In the genomic region with DNA sequence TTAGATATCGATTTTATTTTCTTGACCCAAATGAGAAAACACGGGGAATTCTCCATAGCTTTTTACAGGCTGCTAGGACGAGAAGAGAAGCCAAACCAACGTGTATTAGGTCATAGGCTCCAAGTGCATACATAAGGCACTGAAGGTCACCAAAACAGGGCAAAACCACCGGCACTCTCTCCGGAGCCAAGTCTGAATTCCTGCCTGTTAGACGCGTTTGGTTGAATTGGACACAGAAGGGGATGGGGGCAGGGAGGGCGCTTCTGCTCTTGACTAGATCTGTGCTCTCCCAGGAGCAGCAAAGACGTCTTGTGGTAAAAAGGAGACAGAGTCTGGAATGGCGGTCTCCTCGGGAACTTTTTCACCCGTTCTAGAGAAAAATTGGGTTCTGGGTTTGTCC, we compare ENCODE assay signal across 15 mouse cellular contexts. TPM values are rescaled to one million over a fixed set of nuclear protein-coding genes. Genes with fewer than 3 reads are reported as not detected.
DNase-seq lines count a peak whose midpoint lies in the region; ATAC-seq and TF ChIP-seq lines count a peak whose summit lies in the region.
"Had no signal": no experiment of that assay in that cellular context is flagged by ENCODE, and none has a peak within 500 bp of the region (broad histone marks: within the 10 kb centered on the region; RNA-seq: fewer than 3 reads in every experiment).

No protein-coding gene starts in this region.

- peak overlapping the region; percentile 44; the same call in 1 of the 2 replicates for H3K27ac ChIP-seq in forebrain, embryonic 10.5 days
- H3K27ac ChIP-seq in forebrain, embryonic 12.5 days, result no peak overlapping the region
- peak overlapping the region; percentile 81 for H3K27ac ChIP-seq in embryonic facial prominence, embryonic 14.5 days (replicated peaks; ENCODE audit: low read depth, low read length)
- peak overlapping the region; percentile 66 for H3K27ac ChIP-seq in lung, postnatal 0 days (ENCODE audit: low read length)
- H3K27ac ChIP-seq in kidney, embryonic 16.5 days (ENCODE audit: low read length), result no peak overlapping the region
- H3K27ac ChIP-seq: kidney, postnatal 0 days had no signal

- no peaks in the 10 kb centered on the region for H3K9me3 ChIP-seq in forebrain, embryonic 10.5 days
- H3K9me3 ChIP-seq in forebrain, embryonic 12.5 days, result no peaks in the 10 kb centered on the region
- no peaks in the 10 kb centered on the region for H3K9me3 ChIP-seq in embryonic facial prominence, embryonic 14.5 days (ENCODE audit: control insufficient read depth, low read length)
- no peaks in the 10 kb centered on the region for H3K9me3 ChIP-seq in lung, postnatal 0 days (ENCODE audit: low read length)
- H3K9me3 ChIP-seq in kidney, embryonic 16.5 days (ENCODE audit: low read length), result no peaks in the 10 kb centered on the region

- no peak for DNase-seq in forebrain, embryonic 10.5 days (ENCODE audit: extremely low spot score, low spot score)
- peak; percentile 43 for DNase-seq in Muller cell, postnatal 12 days (ENCODE audit: inconsistent ontology term)
- DNase-seq in embryonic facial prominence, embryonic 14.5 days (ENCODE audit: low spot score), result no peak
- peak; percentile 64 for DNase-seq in lung, postnatal 0 days (ENCODE audit: low spot score)
- no peak for DNase-seq in kidney, adult 11 months
- DNase-seq: adrenal gland, postnatal 10 days; cerebellum, postnatal 25 days; heart, postnatal 10 days; left cerebral cortex, postnatal 4 days; lung, embryonic 14.5 days; midbrain, embryonic 14.5 days had no signal

- peaks cover 79% of the 10 kb centered on the region for H3K4me1 ChIP-seq in forebrain, embryonic 10.5 days
- H3K4me1 ChIP-seq in forebrain, embryonic 12.5 days, result peaks cover 32% of the 10 kb centered on the region
- H3K4me1 ChIP-seq in embryonic facial prominence, embryonic 14.5 days (ENCODE audit: control insufficient read depth, insufficient read depth, low read length), result peaks cover 40% of the 10 kb centered on the region
- no peaks in the 10 kb centered on the region; the same call in 1 of the 2 replicates for H3K4me1 ChIP-seq in lung, postnatal 0 days (ENCODE audit: insufficient read depth, low read depth, low read length)
- peaks cover 55% of the 10 kb centered on the region for H3K4me1 ChIP-seq in kidney, embryonic 16.5 days (ENCODE audit: insufficient read depth, low read length)

- TF ChIP-seq CTCF in lung, postnatal 0 days (IDR thresholded peaks at IDR 0.05), result no peak

- no peak overlapping the region for H3K9ac ChIP-seq in forebrain, embryonic 12.5 days
- H3K9ac ChIP-seq in embryonic facial prominence, embryonic 14.5 days (ENCODE audit: low read depth, low read length), result no peak overlapping the region
- H3K9ac ChIP-seq in lung, postnatal 0 days (replicated peaks; ENCODE audit: low read depth), result no peak overlapping the region
- no peak overlapping the region for H3K9ac ChIP-seq in kidney, embryonic 16.5 days (replicated peaks; ENCODE audit: low read length)
- H3K9ac ChIP-seq: lung, embryonic 14.5 days had no signal

- H3K4me3 ChIP-seq in forebrain, embryonic 10.5 days, result no peak overlapping the region
- H3K4me3 ChIP-seq in forebrain, embryonic 12.5 days (replicated peaks), result no peak overlapping the region
- H3K4me3 ChIP-seq in embryonic facial prominence, embryonic 14.5 days (ENCODE audit: low read depth, low read length), result no peak overlapping the region
- H3K4me3 ChIP-seq in lung, postnatal 0 days (ENCODE audit: low read depth, low read length), result no peak overlapping the region
- H3K4me3 ChIP-seq in kidney, embryonic 16.5 days (ENCODE audit: low read length), result no peak overlapping the region

- ATAC-seq in forebrain, embryonic 12.5 days (ENCODE audit: low FRiP score), result no peak
- no peak for ATAC-seq in embryonic facial prominence, embryonic 14.5 days (ENCODE audit: low read depth)
- ATAC-seq in lung, postnatal 0 days, result peak; percentile 47
- ATAC-seq in kidney, embryonic 16.5 days (ENCODE audit: low FRiP score, low TSS enrichment), result no peak
- ATAC-seq in megakaryocyte-erythroid progenitor cell, adult 5-6 weeks (replicated peaks; ENCODE audit: low FRiP score, low TSS enrichment, poor library complexity, severe bottlenecking), result no peak

- WGBS in forebrain, embryonic 10.5 days, result 46% methylated on average over 13 of the region's 13 CpGs
- WGBS in forebrain, embryonic 12.5 days, result 48% methylated on average over 13 of the region's 13 CpGs
- WGBS in embryonic facial prominence, embryonic 14.5 days, result 21% methylated on average over 13 of the region's 13 CpGs
- 30% methylated on average over 13 of the region's 13 CpGs for WGBS in lung, postnatal 0 days
- 32% methylated on average over 13 of the region's 13 CpGs for WGBS in kidney, embryonic 16.5 days

- no peaks in the 10 kb centered on the region for H3K36me3 ChIP-seq in forebrain, embryonic 10.5 days (replicated peaks)
- H3K36me3 ChIP-seq in forebrain, embryonic 12.5 days (replicated peaks), result no peaks in the 10 kb centered on the region
- no peaks in the 10 kb centered on the region for H3K36me3 ChIP-seq in embryonic facial prominence, embryonic 14.5 days (ENCODE audit: control insufficient read depth, insufficient read depth, low read length)
- H3K36me3 ChIP-seq in lung, postnatal 0 days (ENCODE audit: insufficient read depth, low read length), result no peaks in the 10 kb centered on the region
- H3K36me3 ChIP-seq in kidney, embryonic 16.5 days (ENCODE audit: insufficient read depth, low read length), result no peaks in the 10 kb centered on the region

- TF ChIP-seq EP300 in lung, postnatal 0 days (IDR thresholded peaks at IDR 0.05), result 0 out of 2 replicates have a peak, but pooled peaks have one; percentile 17

- H3K27me3 ChIP-seq in forebrain, embryonic 10.5 days (ENCODE audit: poor library complexity, severe bottlenecking), result peaks cover 52% of the 10 kb centered on the region
- H3K27me3 ChIP-seq in forebrain, embryonic 12.5 days, result peaks cover 25% of the 10 kb centered on the region
- H3K27me3 ChIP-seq in embryonic facial prominence, embryonic 14.5 days (replicated peaks; ENCODE audit: control insufficient read depth, insufficient read depth, low read length), result no peaks in the 10 kb centered on the region
- no peaks in the 10 kb centered on the region for H3K27me3 ChIP-seq in lung, postnatal 0 days (replicated peaks; ENCODE audit: insufficient read depth, low read length)
- peaks cover 2% of the 10 kb centered on the region; the same call in 1 of the 2 replicates for H3K27me3 ChIP-seq in kidney, embryonic 16.5 days (ENCODE audit: insufficient read depth, low read length)

- H3K4me2 ChIP-seq in forebrain, embryonic 12.5 days, result no peak overlapping the region
- H3K4me2 ChIP-seq in embryonic facial prominence, embryonic 14.5 days (ENCODE audit: low read depth, low read length), result peak overlapping the region; percentile 38
- H3K4me2 ChIP-seq in lung, postnatal 0 days (replicated peaks; ENCODE audit: low read depth, low read length), result peak overlapping the region; percentile 14; the same call in 1 of the 2 replicates
- H3K4me2 ChIP-seq in kidney, embryonic 16.5 days (replicated peaks; ENCODE audit: low read depth, low read length), result no peak overlapping the region
- H3K4me2 ChIP-seq: lung, embryonic 14.5 days had no signal

RNA-seq across cellular contexts. Expression of a gene that starts 6.1 kb away (rescaled TPM):
- polyA plus RNA-seq in forebrain, embryonic 10.5 days (2016; fragmentation: Nextera tagmentation; extraction: Ambion mirVana), result 18.0 and 24.2 TPM in 2 replicates
- 7.8 and 7.9 TPM in 2 replicates for polyA plus RNA-seq in forebrain, embryonic 12.5 days (2016; fragmentation: Nextera tagmentation; extraction: Ambion mirVana)
- 21.5 and 21.9 TPM in 2 replicates for polyA plus RNA-seq in embryonic facial prominence, embryonic 14.5 days (2014; fragmentation: Nextera tagmentation; extraction: Ambion mirVana)
- polyA plus RNA-seq in lung, postnatal 0 days (2015; fragmentation: Nextera tagmentation; extraction: Ambion mirVana), result 25.7 and 27.8 TPM in 2 replicates
- polyA plus RNA-seq in kidney, embryonic 16.5 days (2015; fragmentation: Nextera tagmentation; extraction: Ambion mirVana), result 6.8 and 7.5 TPM in 2 replicates
- total RNA-seq in megakaryocyte-erythroid progenitor cell, adult 5-6 weeks (2014; fragmentation: Nextera tagmentation), result 1.6 and 3.9 TPM in 2 replicates
- total RNA-seq in megakaryocyte-erythroid progenitor cell, adult 5-6 weeks (2017), result 4.8 and 12.9 TPM in 2 replicates

Comparison
In these comparisons a context has a peak if more than half of its experiments do, and no peak if none do; other contexts are left out.
1. H3K27ac ChIP-seq: peak in forebrain, embryonic 10.5 days (single experiment), embryonic facial prominence, embryonic 14.5 days (single experiment) and lung, postnatal 0 days (single experiment); none in forebrain, embryonic 12.5 days (single experiment) and kidney, embryonic 16.5 days (single experiment).
2. DNase-seq: peak in Muller cell, postnatal 12 days (single experiment) and lung, postnatal 0 days (single experiment); none in forebrain, embryonic 10.5 days (single experiment), embryonic facial prominence, embryonic 14.5 days (single experiment) and kidney, adult 11 months (single experiment).
3. H3K4me2 ChIP-seq: peak in embryonic facial prominence, embryonic 14.5 days (single experiment) and lung, postnatal 0 days (single experiment); none in forebrain, embryonic 12.5 days (single experiment) and kidney, embryonic 16.5 days (single experiment).